Mouse (Mus musculus): ENCODE measurements around the gene Zfp120.
"Not testable (repeated sequence)": the region's sequence is repeated elsewhere in the genome, so short reads cannot be mapped to it uniquely, and the experiment has no call there.

The Zfp120 gene

GRCm38 (mm10) chr2:150136435-150136897 is at the start of gene Zfp120:
TSS of gene Zfp120 (minus strand) at chr2:150136708.
- ATAC-seq (ENCODE audit: insufficient number of reproducible peaks, low FRiP score, low TSS enrichment) = peak; percentile 100

- not testable (repeated sequence) for ATAC-seq (ENCODE audit: insufficient number of reproducible peaks, low FRiP score, low TSS enrichment)
Observed at GRCm38 (mm10) chr2:150181570-150181999, 45.1 kb upstream of the Zfp120 start, which contains the start of gene Gm14139. TSS of gene Gm14139 (plus strand) at chr2:150181755.

- not testable (repeated sequence) for ATAC-seq (ENCODE audit: insufficient number of reproducible peaks, low FRiP score, low TSS enrichment)
Observed at GRCm38 (mm10) chr2:150181046-150181445, 44.5 kb upstream of the Zfp120 start.

GRCm38 (mm10) chr2:150179579-150179978 is 43.1 kb upstream of the Zfp120 start, which contains the start of gene Gm10770:
TSS of gene Gm10770 (minus strand) at chr2:150179679.
- not testable (repeated sequence) for ATAC-seq (ENCODE audit: insufficient number of reproducible peaks, low FRiP score, low TSS enrichment)

GRCm38 (mm10) chr2:150173833-150174232 is 37.3 kb upstream of the Zfp120 start:
- ATAC-seq (ENCODE audit: insufficient number of reproducible peaks, low FRiP score, low TSS enrichment) = no peak

GRCm38 (mm10) chr2:150166703-150167102 is 30.2 kb upstream of the Zfp120 start:
- ATAC-seq (ENCODE audit: insufficient number of reproducible peaks, low FRiP score, low TSS enrichment) = no peak

- no peak for ATAC-seq (ENCODE audit: insufficient number of reproducible peaks, low FRiP score, low TSS enrichment)
Observed at GRCm38 (mm10) chr2:150132773-150133172, 3.7 kb downstream of the Zfp120 start.

GRCm38 (mm10) chr2:150132002-150132401 is 4.5 kb downstream of the Zfp120 start:
- ATAC-seq (ENCODE audit: insufficient number of reproducible peaks, low FRiP score, low TSS enrichment) = not testable (repeated sequence)

GRCm38 (mm10) chr2:150111247-150111912 is 25.1 kb downstream of the Zfp120 start:
- ATAC-seq (ENCODE audit: insufficient number of reproducible peaks, low FRiP score, low TSS enrichment) = no peak

- ATAC-seq (ENCODE audit: insufficient number of reproducible peaks, low FRiP score, low TSS enrichment) = peak; percentile 36; the same call in 1 of the 2 replicates
Observed at GRCm38 (mm10) chr2:150099618-150100017, 36.9 kb downstream of the Zfp120 start.
